Mouse (Mus musculus): ENCODE data around the gene Atf4. TPM values are rescaled to one million over a fixed set of nuclear protein-coding genes. Genes with fewer than 3 reads are reported as not detected.
A peak's percentile ranks its signal among the peaks of the same experiment; 100 is the strongest.

The Atf4 gene
- total and polyA plus RNA-seq, 3 experiments: 51.4 to 146 (median 81.2) TPM

DNA sequence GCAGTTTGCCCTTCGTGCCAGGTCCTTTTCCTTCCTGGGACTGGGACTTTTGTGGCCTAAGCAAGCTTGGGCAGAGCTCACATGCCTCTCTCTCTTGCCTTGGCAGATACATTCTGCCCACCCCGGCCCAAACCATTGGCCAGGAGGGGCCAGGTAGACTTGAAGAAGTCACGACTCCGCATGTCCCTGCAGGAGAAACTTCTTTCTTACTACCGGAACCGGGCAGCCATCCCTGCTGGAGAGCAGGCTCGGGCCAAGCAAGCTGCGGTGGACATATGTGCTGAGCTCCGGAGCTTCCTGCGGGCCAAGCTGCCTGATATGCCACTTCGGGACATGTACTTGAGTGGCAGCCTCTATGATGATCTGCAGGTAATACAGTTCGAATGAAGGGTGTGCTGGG lies 6.8 kb upstream of the Atf4 start:
- H3K4me1 ChIP-seq (ENCODE audit: insufficient read depth, low read depth, low read length): peaks cover 40% of the 10 kb centered on the region

DNA sequence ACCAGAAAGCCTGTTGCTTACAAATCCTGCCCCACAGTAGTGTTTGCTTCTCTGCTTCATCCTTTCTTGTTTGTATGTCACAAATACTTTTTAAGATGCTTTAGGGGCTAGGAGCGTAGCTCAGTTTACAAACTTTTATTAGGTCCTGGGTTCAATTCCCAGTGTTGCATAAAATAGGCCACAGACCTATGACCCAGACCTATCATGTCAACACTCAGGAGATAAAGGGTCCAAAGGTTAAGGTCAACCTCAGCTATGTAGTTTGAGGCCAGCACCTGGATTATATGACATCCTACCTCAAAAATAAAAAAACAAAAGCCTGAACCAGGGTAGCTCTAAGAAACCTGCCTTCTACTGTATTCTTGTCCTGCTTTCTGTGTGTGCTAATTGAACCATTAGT lies 6.4 kb upstream of the Atf4 start:
- no peak overlapping the region for H3K4me3 ChIP-seq (ENCODE audit: low read depth, low read length)
- no peaks in the 10 kb centered on the region for H3K9me3 ChIP-seq (replicated peaks)
- DNase-seq (ENCODE audit: low spot score): no peak
- no peaks in the 10 kb centered on the region for H3K27me3 ChIP-seq (ENCODE audit: insufficient read depth, low read length)
- no peak for TF ChIP-seq GATA1 (IDR thresholded peaks at IDR 0.05; ENCODE audit: borderline replicate concordance, low read length)
- no peak for TF ChIP-seq CTCF (IDR thresholded peaks at IDR 0.05; ENCODE audit: low read depth, low read length)
- ATAC-seq (ENCODE audit: extremely low read depth, insufficient number of reproducible peaks, low FRiP score, poor library complexity, severe bottlenecking): no peak
- peaks cover 40% of the 10 kb centered on the region for H3K4me1 ChIP-seq (ENCODE audit: insufficient read depth, low read depth, low read length)
- H3K36me3 ChIP-seq (replicated peaks): peaks cover 94% of the 10 kb centered on the region

More for the DNA sequence above, 6.8 kb upstream of the Atf4 start:
- Histone ChIP-seq H3K9me3 (replicated peaks) (no peaks in the 10 kb centered on the region), H3K4me3 (ENCODE audit: low read depth, low read length) (no peak overlapping the region), H3K27me3 (ENCODE audit: insufficient read depth, low read length) (no peaks in the 10 kb centered on the region), H3K36me3 (replicated peaks) (peaks cover 94% of the 10 kb centered on the region)
- no peak for ATAC-seq (ENCODE audit: extremely low read depth, insufficient number of reproducible peaks, low FRiP score, poor library complexity, severe bottlenecking)
- TF ChIP-seq GATA2 (IDR thresholded peaks at IDR 0.05; ENCODE audit: borderline replicate concordance, low read depth, low read length) (no peak), POLR2AphosphoS5 (IDR thresholded peaks at IDR 0.05; ENCODE audit: insufficient replicate concordance, low read depth, low read length) (no peak), CTCF (IDR thresholded peaks at IDR 0.05; ENCODE audit: low read depth, low read length) (no peak), TAL1 (conservative IDR thresholded peaks at IDR 0.05; ENCODE audit: low read depth, low read length) (no peak), GATA1 (IDR thresholded peaks at IDR 0.05; ENCODE audit: borderline replicate concordance, low read length) (no peak)
- DNase-seq (ENCODE audit: low spot score): no peak

DNA sequence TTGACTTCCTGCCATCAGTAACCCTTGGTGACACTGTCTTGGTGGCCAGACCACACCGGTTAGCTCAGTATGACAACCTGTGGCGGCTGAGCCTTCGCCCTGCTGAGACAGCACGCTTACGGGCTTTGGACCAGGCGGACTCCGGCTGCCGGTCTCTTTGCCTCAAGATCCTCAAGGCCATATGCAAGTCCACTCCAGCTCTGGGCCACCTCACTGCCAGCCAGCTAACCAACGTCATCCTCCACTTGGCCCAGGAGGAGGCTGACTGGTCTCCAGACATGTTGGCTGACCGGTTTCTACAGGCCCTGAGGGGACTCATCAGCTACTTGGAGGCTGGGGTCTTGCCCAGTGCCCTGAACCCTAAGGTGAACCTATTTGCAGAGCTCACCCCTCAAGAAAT lies 5.3 kb upstream of the Atf4 start:
- peaks cover 94% of the 10 kb centered on the region for H3K36me3 ChIP-seq (replicated peaks)
- no peaks in the 10 kb centered on the region for H3K27me3 ChIP-seq (ENCODE audit: insufficient read depth, low read length)
- ATAC-seq (ENCODE audit: extremely low read depth, insufficient number of reproducible peaks, low FRiP score, poor library complexity, severe bottlenecking): no peak
- peaks cover 3% of the 10 kb centered on the region for H3K9me3 ChIP-seq (replicated peaks)
- peak overlapping the region; percentile 31; the same call in 1 of the 2 replicates for H3K4me3 ChIP-seq (ENCODE audit: low read depth, low read length)
- DNase-seq (ENCODE audit: low spot score): no peak
- peaks cover 43% of the 10 kb centered on the region for H3K4me1 ChIP-seq (ENCODE audit: insufficient read depth, low read depth, low read length)
- no peak for TF ChIP-seq GATA1 (IDR thresholded peaks at IDR 0.05; ENCODE audit: borderline replicate concordance, low read length)
- no peak for TF ChIP-seq TAL1 (conservative IDR thresholded peaks at IDR 0.05; ENCODE audit: low read depth, low read length)
- TF ChIP-seq GATA2 (IDR thresholded peaks at IDR 0.05; ENCODE audit: borderline replicate concordance, low read depth, low read length): no peak
- no peak for TF ChIP-seq POLR2AphosphoS5 (IDR thresholded peaks at IDR 0.05; ENCODE audit: insufficient replicate concordance, low read depth, low read length)

DNA sequence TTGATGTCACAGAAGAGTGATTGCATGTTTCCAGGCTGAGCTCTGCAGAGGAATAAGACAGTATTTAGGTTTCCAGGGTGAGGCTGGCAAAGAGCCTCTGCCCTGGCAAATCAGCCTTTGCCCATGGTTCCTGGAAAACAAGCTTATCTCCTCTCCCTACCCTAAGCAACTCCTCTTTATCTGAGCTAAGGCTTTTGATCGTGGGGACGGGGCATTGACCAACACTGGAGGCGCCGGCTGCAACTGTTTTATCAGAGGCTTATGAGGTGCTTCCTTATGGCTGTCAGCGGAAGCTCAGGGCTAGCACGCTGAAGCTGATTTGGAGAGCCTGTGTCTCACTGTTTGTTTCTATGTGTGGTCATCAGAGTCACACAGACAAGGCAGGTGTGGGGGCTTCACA lies 4.4 kb upstream of the Atf4 start:
- TF ChIP-seq GATA1 (IDR thresholded peaks at IDR 0.05; ENCODE audit: borderline replicate concordance, low read length): no peak
- no peak for TF ChIP-seq POLR2AphosphoS5 (IDR thresholded peaks at IDR 0.05; ENCODE audit: insufficient replicate concordance, low read depth, low read length)
- TF ChIP-seq CTCF (IDR thresholded peaks at IDR 0.05; ENCODE audit: low read depth, low read length): no peak
- TF ChIP-seq GATA2 (IDR thresholded peaks at IDR 0.05; ENCODE audit: borderline replicate concordance, low read depth, low read length): no peak
- TF ChIP-seq TAL1 (conservative IDR thresholded peaks at IDR 0.05; ENCODE audit: low read depth, low read length): no peak
- H3K36me3 ChIP-seq (replicated peaks): peaks cover 96% of the 10 kb centered on the region
- peak overlapping the region; percentile 5; the same call in 1 of the 2 replicates for H3K4me3 ChIP-seq (ENCODE audit: low read depth, low read length)
- DNase-seq (ENCODE audit: low spot score) (no peak), ATAC-seq (ENCODE audit: extremely low read depth, insufficient number of reproducible peaks, low FRiP score, poor library complexity, severe bottlenecking) (0 out of 2 replicates have a peak, but pooled peaks have one; percentile 15)
- no peaks in the 10 kb centered on the region for H3K27me3 ChIP-seq (ENCODE audit: insufficient read depth, low read length)
- H3K9me3 ChIP-seq (replicated peaks): peaks cover 12% of the 10 kb centered on the region
- peaks cover 50% of the 10 kb centered on the region for H3K4me1 ChIP-seq (ENCODE audit: insufficient read depth, low read depth, low read length)

DNA sequence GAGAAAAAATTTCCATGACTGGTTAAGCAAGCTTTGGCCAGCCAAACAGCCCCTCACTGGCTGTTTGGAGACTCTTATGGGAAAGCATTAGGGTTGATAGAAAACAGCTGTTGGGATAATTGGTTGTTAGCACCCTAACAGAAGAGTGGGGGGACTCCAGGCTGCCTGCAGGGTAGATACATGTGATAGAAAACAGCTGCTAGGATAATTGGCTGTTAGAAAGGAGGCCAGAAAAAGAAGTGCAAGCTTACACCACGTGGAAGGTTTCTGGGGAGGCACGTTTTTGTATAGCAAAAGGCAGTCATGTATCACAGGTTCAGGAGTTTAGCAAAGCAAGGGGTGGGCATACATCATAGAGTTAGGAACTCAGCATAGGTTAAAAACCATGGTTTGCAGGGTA lies 1.5 kb upstream of the Atf4 start:
- Histone ChIP-seq H3K36me3 (replicated peaks) (peaks cover 97% of the 10 kb centered on the region), H3K4me3 (ENCODE audit: low read depth, low read length) (no peak overlapping the region)
- no peak for ATAC-seq (ENCODE audit: extremely low read depth, insufficient number of reproducible peaks, low FRiP score, poor library complexity, severe bottlenecking)

DNA sequence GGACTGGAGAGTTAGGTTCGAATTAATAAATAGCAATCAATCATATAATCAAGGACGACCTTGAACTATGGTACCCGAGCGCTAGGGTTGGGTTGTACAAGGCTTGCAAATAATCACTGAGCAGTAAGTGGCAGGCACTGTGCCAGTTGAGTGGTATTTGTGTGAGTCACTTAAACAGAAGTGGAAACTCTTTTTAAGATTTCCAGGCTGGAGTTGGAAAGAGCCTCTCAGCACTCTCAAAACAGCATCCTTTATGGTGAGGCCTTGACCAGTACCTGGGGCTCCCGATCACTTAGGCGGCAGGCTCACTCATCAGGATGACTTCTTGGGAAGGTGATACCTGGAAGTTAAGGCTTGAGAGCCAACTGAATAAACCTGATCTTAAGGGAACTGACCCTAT lies 777 bp upstream of the Atf4 start:
- peaks cover 97% of the 10 kb centered on the region for H3K36me3 ChIP-seq (replicated peaks)
- no peak for TF ChIP-seq POLR2AphosphoS5 (IDR thresholded peaks at IDR 0.05; ENCODE audit: insufficient replicate concordance, low read depth, low read length)
- TF ChIP-seq CTCF (IDR thresholded peaks at IDR 0.05; ENCODE audit: low read depth, low read length): no peak
- no peak for TF ChIP-seq GATA1 (IDR thresholded peaks at IDR 0.05; ENCODE audit: borderline replicate concordance, low read length)
- TF ChIP-seq GATA2 (IDR thresholded peaks at IDR 0.05; ENCODE audit: borderline replicate concordance, low read depth, low read length): no peak

More for the DNA sequence above, 1.5 kb upstream of the Atf4 start:
- peaks cover 62% of the 10 kb centered on the region for H3K4me1 ChIP-seq (ENCODE audit: insufficient read depth, low read depth, low read length)
- DNase-seq (ENCODE audit: low spot score): no peak
- TF ChIP-seq GATA1 (IDR thresholded peaks at IDR 0.05; ENCODE audit: borderline replicate concordance, low read length): no peak
- no peak for TF ChIP-seq GATA2 (IDR thresholded peaks at IDR 0.05; ENCODE audit: borderline replicate concordance, low read depth, low read length)
- no peak for TF ChIP-seq CTCF (IDR thresholded peaks at IDR 0.05; ENCODE audit: low read depth, low read length)
- no peak for TF ChIP-seq POLR2AphosphoS5 (IDR thresholded peaks at IDR 0.05; ENCODE audit: insufficient replicate concordance, low read depth, low read length)
- no peak for TF ChIP-seq TAL1 (conservative IDR thresholded peaks at IDR 0.05; ENCODE audit: low read depth, low read length)
- no peaks in the 10 kb centered on the region for H3K27me3 ChIP-seq (ENCODE audit: insufficient read depth, low read length)
- peaks cover 13% of the 10 kb centered on the region for H3K9me3 ChIP-seq (replicated peaks)

More for the DNA sequence above, 777 bp upstream of the Atf4 start:
- peaks cover 13% of the 10 kb centered on the region for H3K9me3 ChIP-seq (replicated peaks)
- H3K4me3 ChIP-seq (ENCODE audit: low read depth, low read length): no peak overlapping the region
- no peak for DNase-seq (ENCODE audit: low spot score)
- no peaks in the 10 kb centered on the region for H3K27me3 ChIP-seq (ENCODE audit: insufficient read depth, low read length)
- ATAC-seq (ENCODE audit: extremely low read depth, insufficient number of reproducible peaks, low FRiP score, poor library complexity, severe bottlenecking): no peak
- peaks cover 67% of the 10 kb centered on the region for H3K4me1 ChIP-seq (ENCODE audit: insufficient read depth, low read depth, low read length)

Measured in G1E (cell line).